ENCODE assay signal across 23 mouse cellular contexts in the genomic region with DNA sequence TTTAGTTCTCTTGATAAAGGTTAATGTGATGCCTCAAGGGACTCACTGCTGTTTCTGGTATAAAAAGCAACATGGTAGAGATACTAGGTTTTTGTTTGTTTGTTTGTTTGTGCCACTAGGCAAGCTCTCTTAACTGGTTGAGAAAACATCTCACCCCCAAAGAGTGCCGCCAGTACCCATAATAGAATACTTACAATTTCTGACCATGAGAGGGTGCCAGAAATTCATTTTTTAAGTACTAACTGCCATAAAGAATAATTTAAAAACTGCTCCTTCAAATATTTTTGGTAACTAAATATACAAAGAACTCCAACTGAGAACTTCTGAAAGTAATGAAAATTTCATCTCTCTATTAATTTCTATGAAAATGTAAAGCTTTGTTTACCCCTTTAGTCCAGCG. TPM values are rescaled to one million over a fixed set of nuclear protein-coding genes. Genes with fewer than 3 reads are reported as not detected.
DNase-seq lines count a peak whose midpoint lies in the region; ATAC-seq and TF ChIP-seq lines count a peak whose summit lies in the region.
"Had no signal": no experiment of that assay in that cellular context is flagged by ENCODE, and none has a peak within 500 bp of the region (broad histone marks: within the 10 kb centered on the region; RNA-seq: fewer than 3 reads in every experiment).

No protein-coding gene starts in this region.

- H3K36me3 ChIP-seq in liver, postnatal 0 days (replicated peaks; ENCODE audit: insufficient read depth, low read length), result no peaks in the 10 kb centered on the region
- H3K36me3 ChIP-seq in liver, embryonic 11.5 days (ENCODE audit: control insufficient read depth, insufficient read depth, low read length), result no peaks in the 10 kb centered on the region
- peaks cover 3% of the 10 kb centered on the region; the same call in 1 of the 2 replicates for H3K36me3 ChIP-seq in stomach, embryonic 16.5 days (ENCODE audit: control insufficient read depth, insufficient read depth, low read length)

- no peak for ATAC-seq in liver, postnatal 0 days
- ATAC-seq in liver, embryonic 11.5 days (replicated peaks; ENCODE audit: low FRiP score), result no peak
- no peak for ATAC-seq in stomach, embryonic 16.5 days (ENCODE audit: insufficient read depth, low FRiP score)
- ATAC-seq: midbrain, embryonic 16.5 days had no signal

- 0 out of 2 replicates have a peak, but pooled peaks have one; percentile 24 for TF ChIP-seq CTCF in liver, postnatal 0 days (IDR thresholded peaks at IDR 0.05; ENCODE audit: low read depth)

- no peaks in the 10 kb centered on the region for H3K27me3 ChIP-seq in liver, postnatal 0 days (ENCODE audit: insufficient read depth, low read length)
- no peaks in the 10 kb centered on the region for H3K27me3 ChIP-seq in liver, embryonic 11.5 days (replicated peaks; ENCODE audit: control insufficient read depth, insufficient read depth, low read length)
- H3K27me3 ChIP-seq in stomach, embryonic 16.5 days (ENCODE audit: control insufficient read depth, insufficient read depth, low read length), result no peaks in the 10 kb centered on the region
- H3K27me3 ChIP-seq: limb, embryonic 13.5 days had no signal

- 67% methylated on average over 2 of the region's 2 CpGs for WGBS in liver, postnatal 0 days (ENCODE audit: insufficient replicate concordance)
- 78% methylated on average over 2 of the region's 2 CpGs for WGBS in liver, embryonic 11.5 days
- WGBS in stomach, embryonic 16.5 days, result 60% methylated on average over 2 of the region's 2 CpGs

- H3K9ac ChIP-seq in liver, postnatal 0 days (replicated peaks), result no peak overlapping the region
- no peak overlapping the region for H3K9ac ChIP-seq in liver, embryonic 11.5 days (ENCODE audit: low read depth, low read length)
- no peak overlapping the region for H3K9ac ChIP-seq in stomach, embryonic 16.5 days (ENCODE audit: low read length)
- H3K9ac ChIP-seq: hindbrain, embryonic 14.5 days; limb, embryonic 13.5 days had no signal

- H3K4me2 ChIP-seq in liver, postnatal 0 days (ENCODE audit: low read depth, low read length), result no peak overlapping the region
- H3K4me2 ChIP-seq in liver, embryonic 11.5 days, result no peak overlapping the region
- H3K4me2 ChIP-seq in stomach, embryonic 16.5 days (ENCODE audit: low read depth, low read length), result no peak overlapping the region
- H3K4me2 ChIP-seq: hindbrain, embryonic 14.5 days; limb, embryonic 13.5 days had no signal

- no peaks in the 10 kb centered on the region for H3K9me3 ChIP-seq in liver, postnatal 0 days (ENCODE audit: low read length)
- H3K9me3 ChIP-seq in liver, embryonic 11.5 days (ENCODE audit: control insufficient read depth, low read length), result no peaks in the 10 kb centered on the region
- H3K9me3 ChIP-seq in stomach, embryonic 16.5 days (replicated peaks; ENCODE audit: control insufficient read depth, low read length), result no peaks in the 10 kb centered on the region
- H3K9me3 ChIP-seq: limb, embryonic 13.5 days had no signal

- peak; percentile 14 for DNase-seq in heart, adult 11 months
- no peak for DNase-seq in heart, postnatal 25 days (ENCODE audit: low spot score)
- DNase-seq in liver, postnatal 0 days, result no peak
- DNase-seq in liver, embryonic 11.5 days (ENCODE audit: low spot score), result no peak
- peak; percentile 62 for DNase-seq in NIH3T3 (ENCODE audit: low read depth)
- DNase-seq in Muller cell, postnatal 12 days (ENCODE audit: inconsistent ontology term), result no peak
- DNase-seq: cerebellum, adult 11 months; cerebellum, postnatal 25 days; gastrocnemius, postnatal 10 days; heart, postnatal 10 days; kidney, adult 11 months; kidney, postnatal 14 days; lung, adult 18-20 months; spleen, adult 18-20 months; thymus, postnatal 25 days had no signal

- no peaks in the 10 kb centered on the region for H3K4me1 ChIP-seq in liver, postnatal 0 days (ENCODE audit: insufficient read depth)
- no peaks in the 10 kb centered on the region for H3K4me1 ChIP-seq in liver, embryonic 11.5 days (replicated peaks; ENCODE audit: control insufficient read depth, insufficient read depth, low read length)
- no peaks in the 10 kb centered on the region for H3K4me1 ChIP-seq in stomach, embryonic 16.5 days (ENCODE audit: control insufficient read depth, insufficient read depth, low read length)

- no peak overlapping the region for H3K27ac ChIP-seq in liver, postnatal 0 days (ENCODE audit: low read depth)
- no peak overlapping the region for H3K27ac ChIP-seq in liver, embryonic 11.5 days (ENCODE audit: low read depth, low read length)
- H3K27ac ChIP-seq in stomach, embryonic 16.5 days (ENCODE audit: low read length), result peak overlapping the region; percentile 60; the same call in 1 of the 2 replicates
- H3K27ac ChIP-seq: hindbrain, embryonic 14.5 days; limb, embryonic 13.5 days had no signal

- intact Hi-C loops in heart, postnatal 25 days (cut with DNase I), result no loop called here

- TF ChIP-seq EP300 in liver, postnatal 0 days (IDR thresholded peaks at IDR 0.05; ENCODE audit: low read depth), result no peak

- H3K4me3 ChIP-seq in liver, postnatal 0 days (ENCODE audit: low read depth, low read length), result no peak overlapping the region
- H3K4me3 ChIP-seq in liver, embryonic 11.5 days (ENCODE audit: low read depth, low read length), result no peak overlapping the region
- H3K4me3 ChIP-seq in stomach, embryonic 16.5 days (replicated peaks; ENCODE audit: low read length), result no peak overlapping the region
- H3K4me3 ChIP-seq: erythroblast, embryonic 14.5 days; limb, embryonic 13.5 days had no signal

RNA-seq across cellular contexts. Expression of gene Fabp2, which starts 35.0 kb away (rescaled TPM):
- total RNA-seq in heart, postnatal 25 days (2021), result not detected
- 42.2 and 48.3 TPM in 2 replicates for polyA plus RNA-seq in liver, postnatal 0 days (2015; fragmentation: Nextera tagmentation; extraction: Ambion mirVana)
- 4.3 and 5.4 TPM in 2 replicates for polyA plus RNA-seq in liver, embryonic 11.5 days (2014; fragmentation: Nextera tagmentation; extraction: Ambion mirVana)
- polyA plus RNA-seq in stomach, embryonic 16.5 days (2015; fragmentation: Nextera tagmentation; extraction: Ambion mirVana), result 140 and 148 TPM in 2 replicates
- total RNA-seq: adrenal gland, adult 18-20 months; gastrocnemius, postnatal 10 days; heart, postnatal 10 days; left cerebral cortex, postnatal 10 days had no signal
- polyA plus RNA-seq: C2C12; erythroblast, embryonic 14.5 days; hindbrain, embryonic 14.5 days; midbrain, embryonic 16.5 days had no signal

RNA-seq across cellular contexts. Expression of gene Gm10959, which starts 59.3 kb away (rescaled TPM):
- not detected for total RNA-seq in heart, postnatal 25 days (2021)
- polyA plus RNA-seq in liver, postnatal 0 days (2015; fragmentation: Nextera tagmentation; extraction: Ambion mirVana), result not detected in 2 replicates
- polyA plus RNA-seq in liver, embryonic 11.5 days (2014; fragmentation: Nextera tagmentation; extraction: Ambion mirVana), result not detected in 2 replicates
- not detected in 2 replicates for polyA plus RNA-seq in stomach, embryonic 16.5 days (2015; fragmentation: Nextera tagmentation; extraction: Ambion mirVana)
- total RNA-seq: adrenal gland, adult 18-20 months; gastrocnemius, postnatal 10 days; heart, postnatal 10 days; left cerebral cortex, postnatal 10 days had no signal
- polyA plus RNA-seq: C2C12; erythroblast, embryonic 14.5 days; hindbrain, embryonic 14.5 days; limb, embryonic 13.5 days; midbrain, embryonic 16.5 days had no signal

Comparison
In these comparisons a context has a peak if more than half of its experiments do, and no peak if none do; other contexts are left out.
1. DNase-seq: peak in heart, adult 11 months (single experiment) and NIH3T3 (single experiment); none in heart, postnatal 25 days (single experiment), liver, postnatal 0 days (single experiment), liver, embryonic 11.5 days (single experiment) and Muller cell, postnatal 12 days (single experiment).